Mouse (Mus musculus) lung, adult 2 months (tissue): ENCODE measurements at regions not wholly inside any gene's neighbourhood (a gene's known extent, or its start where the extent isn't known, plus 50 kb on each side); places are given as distances from the start of the nearest gene placed in this dataset.

Source experiments
- CTCF ChIP-seq: fragments of 200-500 bp; IDR thresholded peaks from 2 replicates; pipeline ENCODE4 v1.5.1; 2011; ENCODE audit warnings: mild to moderate bottlenecking, low read length, control low read depth; ENCODE audit not compliant: insufficient read depth
- POLR2A ChIP-seq: fragments of 200-500 bp; IDR thresholded peaks from 2 replicates; pipeline ENCODE4 v1.6.1; 2011; ENCODE audit warnings: low read depth, mild to moderate bottlenecking, control low read depth, low read length, borderline replicate concordance; ENCODE audit errors: extremely low read depth

DNA sequence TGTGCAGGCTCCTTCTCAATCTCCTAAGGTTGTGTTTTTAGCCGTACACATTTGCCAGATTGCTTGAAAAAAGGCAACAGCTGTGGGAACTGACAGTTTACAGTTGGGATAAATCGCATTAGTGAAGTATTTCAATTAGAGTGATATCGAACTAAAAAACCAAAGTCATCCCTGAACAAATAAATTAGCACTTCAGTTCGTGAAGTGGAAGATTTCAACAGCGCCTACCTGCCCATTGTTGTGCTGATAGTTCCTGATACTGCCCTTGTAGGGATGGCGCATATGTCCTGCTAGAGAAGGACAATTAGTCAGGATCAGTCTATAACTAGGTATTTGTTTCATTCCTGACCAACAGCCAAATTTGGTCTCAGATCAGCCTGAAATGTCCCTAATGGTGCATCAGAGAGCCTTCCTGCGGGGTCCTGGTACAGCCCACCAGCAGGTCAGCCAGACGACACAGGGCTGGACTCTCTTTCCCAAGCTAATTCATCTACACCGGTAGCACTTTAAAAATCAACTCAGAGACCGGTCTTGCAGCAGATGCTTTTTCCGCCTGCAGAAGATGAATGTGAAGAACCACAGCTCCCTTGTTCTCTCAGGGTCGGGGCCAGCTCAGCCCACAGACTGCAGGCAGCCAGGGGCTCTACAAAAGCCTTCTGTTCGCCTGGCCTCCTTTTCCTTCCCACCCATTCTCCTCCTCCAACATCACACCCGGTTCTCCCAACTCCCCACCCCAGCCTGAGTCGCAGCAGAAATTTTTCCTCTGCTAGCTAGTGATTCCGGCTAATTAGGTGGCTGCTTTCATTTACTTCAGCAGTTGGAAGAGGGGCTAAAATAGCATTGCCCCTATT, 146.1 kb downstream of the Psat1 start:
- TF ChIP-seq CTCF, result no peak
- no peak for TF ChIP-seq POLR2A
